Mouse (Mus musculus) kidney, adult 18-20 months (tissue): ENCODE results near the gene Tm6sf1.
A peak's percentile ranks its signal among the peaks of the same experiment; 100 is the strongest.

Experiments used
- DNase-seq: peaks from one replicate; pipeline ENCODE4 v3.0.0; 2021

Tm6sf1 gene

DNA sequence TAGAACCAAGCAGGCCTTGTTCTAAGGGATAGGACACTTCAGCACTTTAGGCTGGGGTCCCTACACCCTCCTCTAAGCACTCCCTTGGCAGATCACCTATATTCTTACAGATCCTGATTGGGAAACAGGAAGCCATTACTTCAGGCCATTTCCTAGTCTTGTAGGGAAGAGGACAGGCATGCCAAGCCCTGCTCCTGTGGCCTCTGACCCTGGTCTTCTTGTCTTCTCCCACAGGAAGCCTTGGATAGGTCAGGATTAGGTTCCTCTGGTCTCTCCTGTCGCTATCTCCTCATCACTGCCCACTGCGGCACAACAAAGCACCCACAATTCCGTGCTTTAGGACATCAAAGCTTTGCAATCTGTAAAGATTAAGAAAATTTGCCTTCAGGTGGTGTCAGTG lies 7.1 kb upstream of the Tm6sf1 start:
- no peak for DNase-seq

DNA sequence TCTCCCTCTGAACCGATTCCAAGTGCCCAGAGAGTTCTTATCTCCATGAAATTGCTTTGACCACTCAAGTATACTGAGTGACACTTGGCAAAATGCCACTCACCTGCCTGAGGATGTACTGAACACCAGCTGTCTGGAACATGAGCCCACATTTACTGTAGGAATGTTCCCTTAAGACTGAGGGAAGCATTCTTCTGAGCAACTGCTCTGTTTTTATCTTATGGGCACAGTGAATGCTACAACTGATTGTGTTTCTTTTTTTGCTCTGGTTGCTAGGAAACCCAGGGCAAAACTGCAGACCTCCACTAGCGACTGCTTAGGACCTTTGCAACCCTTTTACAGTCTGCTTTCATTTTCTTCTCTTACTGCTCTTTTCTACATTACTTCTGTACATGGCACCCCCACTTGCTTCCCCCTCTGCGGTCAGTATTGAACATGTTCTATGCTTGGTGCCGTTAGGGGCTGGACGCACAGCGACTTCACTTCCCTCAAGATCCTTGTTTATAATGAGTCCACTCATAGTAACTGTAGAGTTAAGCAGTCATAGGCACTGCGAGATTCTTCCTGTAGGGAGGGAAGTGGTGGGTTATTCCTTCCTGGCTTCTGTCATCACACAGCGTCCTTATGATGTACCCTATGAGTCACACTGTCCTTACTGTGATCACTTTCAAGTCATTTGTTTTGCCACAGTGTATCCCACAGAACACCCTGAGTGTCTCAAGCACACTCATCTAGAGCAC lies 4.1 kb upstream of the Tm6sf1 start:
- no peak for DNase-seq

DNA sequence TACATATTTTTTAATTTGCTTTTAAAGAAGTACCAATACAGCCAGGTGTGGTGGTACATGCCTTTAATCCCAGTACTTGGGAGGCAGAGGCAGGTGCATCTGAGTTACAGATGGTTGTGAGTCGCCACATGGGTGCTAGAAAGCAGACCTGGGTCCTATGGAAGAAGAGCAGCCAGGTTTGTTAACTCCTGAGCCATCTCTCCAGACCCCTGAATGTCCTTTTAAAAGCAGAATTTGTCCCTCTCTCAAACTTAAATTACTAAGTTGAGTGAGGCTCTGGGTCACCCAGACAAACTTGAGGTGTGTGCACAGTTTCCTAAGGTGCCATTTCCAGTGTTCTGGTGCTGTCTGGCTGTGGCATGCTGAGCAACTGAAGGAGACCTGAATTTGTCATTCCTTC lies 3.1 kb upstream of the Tm6sf1 start, which contains the start of gene Gm10160:
Gm10160 (minus strand) TSS at position 101 of the 400 bp plus-strand sequence.
- DNase-seq, result no peak

DNA sequence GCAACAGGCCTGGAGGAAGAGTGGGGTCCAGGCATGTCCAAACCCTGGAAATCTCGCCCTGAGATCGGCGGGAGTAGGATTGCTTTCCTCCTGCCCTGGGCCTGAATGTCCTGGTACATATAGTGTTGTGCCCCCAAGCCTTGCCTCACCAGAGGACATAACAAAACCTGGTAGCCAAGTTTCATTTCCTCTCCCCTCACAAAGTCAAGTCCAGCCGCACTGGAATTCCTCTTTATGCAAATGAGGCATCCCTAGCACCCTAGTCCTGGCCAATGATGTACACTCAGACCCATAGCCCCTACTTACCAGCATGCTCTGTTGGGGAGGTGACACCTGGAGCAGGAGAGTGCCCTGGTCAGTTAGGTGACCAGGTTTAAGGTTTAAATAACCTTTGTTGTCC lies 2.6 kb upstream of the Tm6sf1 start:
- DNase-seq, result no peak

DNA sequence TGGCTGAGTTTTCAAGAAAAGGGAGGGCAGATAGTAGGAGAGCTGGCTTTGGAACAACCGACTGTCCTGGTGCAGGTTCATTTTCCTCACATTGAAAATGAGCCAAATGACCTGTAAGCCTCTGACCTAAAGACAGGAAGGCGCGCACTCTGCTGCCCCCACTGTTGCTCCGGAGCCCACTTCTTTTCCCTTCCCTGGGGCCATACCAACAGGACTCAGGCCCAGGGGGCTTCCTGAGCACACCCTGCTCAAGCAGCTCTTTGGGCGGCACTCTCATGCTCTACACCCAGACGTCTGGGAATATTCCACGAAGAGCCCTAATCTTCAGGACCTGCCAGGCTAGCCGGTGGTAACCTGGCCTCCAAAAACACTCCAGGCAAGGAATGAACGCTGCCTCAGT lies 565 bp upstream of the Tm6sf1 start:
- DNase-seq, result no peak

DNA sequence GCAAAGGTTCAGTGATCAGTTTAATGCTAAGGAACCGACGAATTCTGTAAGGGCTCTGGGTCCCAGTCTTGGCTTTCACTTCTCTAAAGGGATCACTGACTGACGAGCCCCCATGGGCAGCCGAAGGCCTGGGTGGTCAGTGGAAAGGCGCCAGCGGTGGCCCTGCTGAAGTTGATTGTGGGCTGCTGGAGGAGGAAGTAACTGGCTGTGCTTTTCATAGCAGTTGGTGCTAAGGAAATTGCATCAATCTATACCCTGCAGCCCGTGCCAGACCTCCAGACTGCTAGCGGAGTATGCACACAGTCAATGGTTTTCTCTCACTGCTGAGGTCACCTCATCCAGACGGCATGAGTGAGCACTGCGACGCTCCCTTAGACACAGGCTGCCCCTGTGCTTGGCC lies 1.3 kb downstream of the Tm6sf1 start:
- no peak for DNase-seq

DNA sequence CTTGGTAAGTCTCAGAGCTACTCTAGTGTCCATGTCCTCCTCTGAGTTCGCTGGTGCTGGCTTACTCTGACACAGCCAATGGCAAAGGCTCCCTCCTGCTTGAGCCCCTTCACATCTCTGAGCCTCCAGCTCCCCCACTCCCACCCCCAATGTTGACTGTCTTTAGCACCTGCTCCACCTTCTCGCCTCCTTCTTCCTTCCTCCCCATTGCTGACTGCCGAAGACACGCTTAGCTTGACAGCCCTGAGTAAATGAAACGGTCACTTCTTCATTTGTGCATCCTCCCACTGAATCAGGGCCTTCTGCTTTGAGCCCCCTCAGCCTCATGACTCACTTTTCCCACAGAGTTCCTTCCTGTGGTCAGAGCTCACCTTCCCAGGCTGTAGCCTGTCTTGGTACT lies 2.2 kb downstream of the Tm6sf1 start:
- DNase-seq, result no peak

DNA sequence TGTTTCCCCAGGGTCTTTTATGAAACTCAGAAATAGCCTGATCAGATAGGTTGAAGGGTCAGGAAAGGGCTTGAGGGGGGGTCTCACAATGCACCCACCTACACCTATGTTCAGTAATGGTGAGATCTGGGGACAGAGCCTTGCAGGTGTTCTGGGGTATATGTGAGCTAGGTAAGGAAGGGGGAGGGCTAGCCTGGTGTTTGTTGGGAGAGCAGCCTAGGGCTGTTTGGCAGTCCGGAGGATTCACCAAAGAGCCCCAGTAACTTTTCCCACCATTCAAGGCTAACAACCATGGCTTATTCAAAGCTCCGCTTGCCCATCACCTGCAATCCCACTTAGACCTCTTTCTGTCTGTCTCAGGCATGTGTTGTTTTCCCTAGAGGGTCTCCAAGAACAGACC lies 2.7 kb downstream of the Tm6sf1 start:
- no peak for DNase-seq

DNA sequence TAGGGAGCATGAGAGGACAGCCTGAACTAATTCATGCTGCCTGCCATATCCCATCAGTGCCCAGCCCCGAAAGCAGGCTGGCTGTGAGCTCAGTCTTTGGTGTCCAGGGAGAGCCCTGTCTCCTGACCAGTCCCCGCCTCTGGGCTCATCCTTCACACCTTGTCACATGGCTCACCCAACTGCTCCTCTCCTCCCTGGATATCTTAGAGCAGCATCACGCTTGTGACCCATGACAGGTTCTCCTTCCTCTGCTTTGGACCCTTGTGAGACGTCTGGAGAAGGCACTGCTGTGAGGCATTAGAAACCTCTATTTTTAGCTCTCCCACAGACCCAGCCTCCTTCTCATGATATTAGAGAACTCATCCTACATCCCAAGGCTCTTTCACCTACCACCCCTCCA lies 3.1 kb downstream of the Tm6sf1 start:
- DNase-seq, result no peak

DNA sequence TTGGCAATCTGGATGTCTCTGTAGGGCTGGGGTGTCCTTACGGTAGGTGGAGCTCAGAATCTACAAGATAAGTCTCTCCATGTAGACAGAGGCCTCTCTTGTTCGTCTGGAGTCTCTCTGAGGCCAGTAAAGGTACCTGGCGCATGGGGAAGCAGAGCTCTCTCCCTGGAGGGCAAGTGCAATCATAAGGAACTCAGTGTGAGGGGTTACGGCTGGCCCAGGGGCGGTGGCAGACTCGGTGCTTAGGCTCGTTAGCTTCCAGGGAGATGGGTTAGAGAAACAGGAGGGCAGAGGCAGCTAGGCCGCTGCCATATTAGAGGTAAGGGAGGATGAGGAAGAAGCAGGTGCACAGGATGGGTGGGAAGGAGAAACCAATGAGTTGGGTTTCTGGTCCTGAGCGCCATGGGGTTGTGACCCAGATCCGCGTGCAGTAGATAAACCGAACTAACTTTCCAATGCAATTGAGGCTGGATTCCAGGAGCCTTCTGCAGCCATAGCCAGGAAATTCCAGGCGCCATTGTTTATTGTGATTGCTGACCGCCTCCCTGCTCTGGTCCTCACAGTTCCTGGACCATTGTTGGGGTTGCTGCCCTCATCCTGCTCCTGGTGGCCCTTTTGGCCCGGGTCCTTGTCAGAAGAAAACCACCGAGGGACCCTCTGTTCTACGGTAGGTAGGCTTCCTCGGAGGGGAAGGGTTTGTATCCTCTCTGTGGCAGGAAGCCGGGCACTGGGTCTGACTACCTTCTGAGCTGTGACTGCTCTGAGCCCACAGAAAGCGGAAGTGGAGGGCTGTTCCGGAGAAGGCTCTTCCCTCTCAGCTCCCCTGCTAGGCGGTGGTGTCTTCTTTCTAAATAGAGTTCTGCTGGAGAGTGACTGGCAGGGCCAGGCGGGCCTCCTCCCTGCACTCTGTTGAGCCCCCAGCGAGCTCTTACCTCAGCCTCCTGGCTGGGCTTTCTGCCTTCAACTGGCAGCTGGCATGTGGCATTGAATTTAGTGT lies 4.1 kb downstream of the Tm6sf1 start:
- DNase-seq, result no peak

DNA sequence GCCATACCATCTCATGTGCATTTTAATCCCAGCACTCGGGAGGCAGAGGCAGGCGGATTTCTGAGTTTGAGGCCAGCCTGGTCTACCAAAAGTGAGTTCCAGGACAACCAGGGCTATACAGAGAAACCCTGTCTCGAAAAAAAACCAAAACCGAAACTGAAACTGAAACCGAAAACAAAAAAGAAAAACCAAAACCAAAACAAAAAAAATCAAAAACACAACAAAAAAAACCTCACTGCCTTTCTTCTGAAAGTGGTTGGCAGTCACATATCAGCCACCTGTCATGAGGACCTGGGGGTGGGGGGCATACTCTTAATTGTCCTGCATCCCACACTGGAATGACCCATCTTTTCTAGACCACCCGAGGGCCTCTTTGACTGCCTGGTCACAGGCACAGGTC lies 5.8 kb downstream of the Tm6sf1 start:
- no peak for DNase-seq

DNA sequence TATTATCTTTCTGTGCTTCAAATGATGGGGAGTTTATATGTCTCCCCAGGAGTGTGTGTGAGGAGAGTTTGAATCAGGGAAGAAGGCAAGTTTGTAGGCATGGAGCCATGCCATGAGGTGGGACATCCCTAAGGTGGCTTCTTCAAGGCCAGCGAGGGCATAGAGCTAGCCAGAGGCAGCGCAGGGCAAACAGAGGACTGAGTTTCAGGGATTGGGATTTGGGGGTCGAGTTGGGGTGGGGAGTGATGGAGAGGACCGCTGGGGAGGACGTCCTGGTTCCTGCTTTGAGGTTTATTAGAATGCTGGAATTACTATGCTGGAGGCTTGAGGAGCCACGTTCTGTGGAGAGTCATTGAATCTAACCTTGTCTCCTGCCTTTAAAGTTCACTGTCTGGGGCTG lies 7.1 kb downstream of the Tm6sf1 start:
- DNase-seq, result no peak

DNA sequence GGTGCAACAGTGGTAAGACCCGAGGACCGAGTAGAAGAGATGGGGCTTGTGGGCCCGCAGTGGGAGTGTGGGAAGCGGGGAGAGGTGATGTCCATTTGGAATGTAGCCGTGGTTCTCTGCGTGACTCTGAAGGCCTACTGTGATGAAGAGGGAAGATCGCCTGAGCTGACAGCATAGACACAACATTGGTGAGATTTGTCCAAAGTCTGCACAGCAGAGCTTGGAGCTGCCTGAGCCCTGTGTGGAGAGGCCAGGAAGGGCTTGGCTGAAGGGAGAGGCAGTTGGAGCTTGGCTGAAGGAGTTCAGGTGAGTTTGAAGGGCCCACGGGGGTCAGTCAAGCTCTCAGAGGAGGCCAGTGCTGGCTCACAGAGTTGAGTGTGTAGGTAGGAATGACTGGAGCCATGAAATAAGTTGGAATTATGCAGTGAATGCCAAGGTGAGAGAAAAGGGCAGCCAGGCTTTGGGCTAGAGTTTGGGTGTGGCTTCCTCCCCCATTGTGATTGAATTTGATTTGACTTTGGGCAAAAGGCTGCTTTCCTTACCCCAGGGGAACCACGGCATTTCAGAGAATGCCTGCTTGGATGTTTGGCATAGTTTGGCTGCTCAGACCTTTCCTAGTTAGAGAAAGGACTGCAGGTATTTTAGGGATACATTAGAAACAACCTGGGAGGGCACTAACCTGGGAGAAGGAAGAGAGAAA lies 8.6 kb downstream of the Tm6sf1 start:
- no peak for DNase-seq

DNA sequence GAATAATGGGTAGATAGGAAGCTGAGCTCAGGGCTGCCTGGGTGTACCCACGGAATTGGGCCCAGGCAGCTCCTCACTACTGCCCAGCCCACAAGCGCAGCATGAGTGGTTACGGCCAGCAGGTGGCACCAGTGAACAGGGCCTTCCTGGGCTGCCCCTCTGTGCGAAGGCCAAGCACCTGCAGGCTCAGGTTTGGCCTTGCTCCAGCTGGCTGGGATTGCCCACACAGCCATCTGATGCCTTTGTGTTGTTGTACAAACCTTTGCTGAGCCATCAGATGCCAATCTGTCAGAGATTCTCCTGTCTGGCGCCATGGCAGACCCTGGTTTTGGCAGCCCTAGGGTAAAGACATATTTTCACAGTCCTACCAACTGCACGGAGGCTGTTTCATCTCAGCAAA lies 9.4 kb downstream of the Tm6sf1 start:
- DNase-seq, result peak; percentile 84

DNA sequence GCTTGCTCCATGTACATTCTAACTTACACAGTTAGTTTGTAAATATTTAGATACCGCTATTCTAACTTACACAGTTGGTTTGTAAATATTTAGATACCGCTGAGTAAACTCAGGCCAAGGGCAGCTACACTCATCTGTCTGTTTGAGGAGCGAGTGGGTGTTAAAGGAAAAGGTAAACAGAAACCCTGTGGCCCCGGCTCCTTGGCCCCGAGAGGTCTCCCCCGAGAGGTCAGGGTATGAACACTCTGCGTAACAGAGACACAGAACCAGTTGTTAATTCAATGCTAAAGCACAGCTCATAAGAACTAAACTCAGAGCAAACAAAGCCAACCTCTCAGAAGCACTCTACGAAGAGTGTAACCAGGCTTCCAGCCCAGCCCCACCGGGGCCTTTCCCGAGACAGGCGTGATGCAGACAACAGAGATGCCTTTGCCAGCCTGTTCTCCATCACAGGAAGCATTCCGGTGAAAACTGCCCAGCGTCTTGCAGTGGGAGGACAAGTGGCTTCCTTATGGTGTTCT lies 13.8 kb downstream of the Tm6sf1 start:
- no peak for DNase-seq

DNA sequence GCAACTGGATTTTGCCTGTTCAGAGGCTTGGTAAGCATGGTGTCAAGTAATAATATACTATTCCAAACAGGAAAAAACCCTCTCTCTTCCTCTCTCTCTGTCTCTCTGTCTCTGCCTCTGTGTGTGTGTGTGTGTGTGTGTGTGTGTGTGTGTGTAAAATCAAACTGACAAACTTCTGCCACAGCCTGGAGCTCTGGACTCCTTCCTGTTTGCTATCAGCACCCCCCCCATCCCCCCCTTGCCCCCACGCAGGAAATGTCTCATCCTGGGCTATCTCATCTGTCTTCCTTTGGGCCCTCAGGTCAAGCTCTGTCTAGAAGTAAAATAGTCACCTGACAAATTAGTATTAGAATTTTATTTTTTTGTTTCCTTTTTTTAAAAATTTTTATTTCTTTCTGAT lies 15.0 kb downstream of the Tm6sf1 start:
- no peak for DNase-seq

DNA sequence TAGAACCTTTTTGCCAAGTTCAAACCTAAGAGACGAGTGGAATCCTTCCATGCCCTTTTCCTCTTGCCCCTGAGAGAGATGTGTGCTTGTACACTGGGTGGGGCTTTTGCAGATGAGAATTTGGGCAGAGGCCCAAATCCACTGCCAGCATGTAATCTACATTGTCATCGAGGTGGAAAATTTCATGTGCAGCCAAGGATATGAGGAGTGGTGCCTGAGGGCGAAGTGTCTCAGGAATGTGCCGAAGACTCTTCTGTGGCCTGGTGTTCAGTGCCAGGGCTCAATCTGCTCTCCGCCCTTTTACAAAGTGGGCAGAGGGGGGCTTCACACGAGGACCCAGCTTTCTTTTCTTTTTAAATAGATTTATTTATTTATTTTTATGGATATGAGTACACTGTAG lies 15.8 kb downstream of the Tm6sf1 start:
- DNase-seq, result no peak

DNA sequence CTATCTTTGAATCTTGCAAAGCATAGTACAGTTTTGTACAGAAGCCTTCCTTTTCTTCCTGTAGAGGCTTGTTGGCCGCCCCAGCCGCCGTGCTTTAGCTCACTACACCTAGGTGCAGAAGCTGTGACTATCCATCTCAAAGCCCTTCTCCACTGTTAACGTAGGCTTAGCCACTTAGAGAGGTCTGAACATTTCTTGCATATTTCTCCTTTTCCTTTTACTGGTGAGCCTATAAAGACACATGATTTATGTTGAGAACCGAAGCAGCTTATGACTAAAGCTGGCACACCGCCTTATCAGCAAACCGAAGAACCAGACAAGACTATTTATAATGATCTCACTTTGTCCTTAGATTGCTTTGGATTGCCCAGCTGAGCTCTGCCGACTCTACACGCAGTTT lies 16.6 kb downstream of the Tm6sf1 start:
- no peak for DNase-seq

DNA sequence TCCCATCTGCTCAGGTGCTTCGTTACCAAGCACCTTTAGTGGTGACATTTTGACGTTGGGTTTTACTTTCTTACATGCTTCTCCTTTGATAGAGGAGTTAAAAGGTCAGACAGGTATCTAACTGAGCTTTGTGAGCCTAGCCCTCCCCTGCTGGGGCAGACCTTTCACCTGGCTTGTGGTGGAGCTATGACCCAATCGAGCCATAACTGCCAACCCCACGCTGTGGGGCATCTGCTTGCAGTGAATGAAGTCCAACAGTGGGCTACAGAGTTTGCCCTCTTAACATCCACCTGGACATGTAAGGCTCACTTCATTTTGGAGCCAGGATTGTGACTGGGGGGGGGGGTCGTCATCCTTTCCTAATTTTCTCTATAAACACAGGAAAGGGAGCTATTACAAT lies 21.5 kb downstream of the Tm6sf1 start:
- DNase-seq, result no peak

DNA sequence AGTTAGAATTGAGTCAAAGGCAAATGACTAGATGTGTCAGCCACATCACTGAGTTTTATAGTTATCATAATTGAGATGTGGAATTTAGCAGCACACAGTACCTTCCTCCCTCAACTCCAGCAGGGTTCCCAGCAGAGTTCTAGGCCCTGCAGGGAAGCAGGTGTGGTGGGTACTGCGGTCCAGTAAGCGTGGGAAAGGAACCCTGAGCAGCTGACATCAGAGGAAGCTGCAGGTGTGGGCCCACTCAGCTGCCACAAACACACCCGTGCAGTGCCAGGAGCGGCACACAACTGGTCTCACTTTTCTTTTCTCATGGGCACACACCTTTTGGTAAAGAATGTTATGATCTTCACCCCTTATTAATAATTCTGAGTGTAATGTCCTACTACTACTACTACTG lies 22.0 kb downstream of the Tm6sf1 start:
- no peak for DNase-seq

DNA sequence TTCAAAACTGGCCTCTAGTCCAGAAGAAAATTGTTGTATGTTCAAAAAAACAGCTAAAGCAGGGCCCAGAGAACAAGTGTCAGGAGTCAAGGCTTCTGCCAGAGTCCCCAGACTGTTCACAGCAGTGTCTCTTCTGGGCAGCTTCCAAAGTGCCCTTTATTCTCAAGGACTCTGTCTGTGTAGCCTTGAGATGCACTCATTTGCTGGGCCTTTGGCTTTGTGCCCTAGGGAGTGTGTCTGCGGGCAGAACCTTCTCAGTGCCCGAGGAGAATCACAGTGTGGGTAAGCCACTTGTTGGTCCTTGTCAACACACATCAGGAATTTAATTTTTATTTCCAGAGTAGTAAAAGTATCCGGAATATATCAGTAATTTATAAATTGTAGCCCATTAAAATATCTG lies 22.8 kb downstream of the Tm6sf1 start:
- DNase-seq, result no peak

DNA sequence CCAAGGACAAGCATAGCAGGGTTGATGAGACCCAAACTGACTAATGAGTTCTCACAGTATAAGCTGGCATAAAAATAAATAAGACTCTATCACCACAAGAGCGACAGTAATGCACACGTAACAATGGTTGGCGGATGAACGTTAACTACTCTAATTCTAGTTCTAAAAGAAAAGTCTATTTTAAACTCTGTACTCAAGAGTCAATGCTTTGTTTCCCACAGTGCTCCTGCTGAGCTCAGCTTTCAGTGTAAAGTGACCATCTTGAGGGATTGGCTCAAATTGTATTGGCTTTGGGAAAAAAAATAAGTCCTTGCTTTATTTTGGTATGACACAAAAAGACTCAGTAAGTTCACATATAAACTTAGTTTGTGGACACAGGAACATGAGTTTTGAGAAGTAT lies 26.3 kb downstream of the Tm6sf1 start:
- no peak for DNase-seq

DNA sequence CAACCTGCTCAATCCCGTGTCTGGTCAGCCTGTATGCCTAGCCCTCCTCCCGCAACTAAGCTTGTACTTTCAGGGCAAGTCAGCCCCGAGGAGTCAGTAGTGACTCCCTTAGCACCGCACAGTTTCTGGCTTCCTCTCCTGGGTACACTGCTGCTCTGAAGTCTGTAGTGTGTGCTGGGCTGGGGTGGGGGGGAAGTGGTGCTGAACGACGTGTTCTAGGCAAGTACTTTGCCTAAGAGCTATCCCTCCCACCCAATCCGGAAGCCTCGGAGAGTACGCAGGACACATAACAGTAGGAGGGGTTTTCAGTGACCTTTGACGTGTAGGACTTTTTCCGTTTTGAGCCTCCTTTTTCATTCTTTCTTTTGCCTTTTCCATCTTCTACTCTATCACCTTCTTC lies 40.6 kb downstream of the Tm6sf1 start:
- DNase-seq, result no peak
